Mouse (Mus musculus): Measurements from ENCODE around the gene Atad2b. TPM values are rescaled to one million over a fixed set of nuclear protein-coding genes. Genes with fewer than 3 reads are reported as not detected.
A peak's percentile ranks its signal among the peaks of the same experiment; 100 is the strongest.
"Not testable (repeated sequence)": the region's sequence is repeated elsewhere in the genome, so short reads cannot be mapped to it uniquely, and the experiment has no call there.

Atad2b gene
- total and polyA plus RNA-seq, 3 experiments, result 28.5 to 123 (median 54.5) TPM

GRCm38 (mm10) chr12:4906951-4907906, 9.9 kb upstream of the Atad2b start, which contains the start of gene Ubxn2a:
Gene Ubxn2a (minus strand): TSS chr12:4907705.
- no peaks in the 10 kb centered on the region for H3K27me3 ChIP-seq (ENCODE audit: insufficient read depth, low read length)
- peak; percentile 40; the same call in 1 of the 2 replicates for ATAC-seq (ENCODE audit: extremely low read depth, insufficient number of reproducible peaks, low FRiP score, poor library complexity, severe bottlenecking)
- DNase-seq (ENCODE audit: low spot score), result peak; percentile 67
- no peak for TF ChIP-seq GATA2 (IDR thresholded peaks at IDR 0.05; ENCODE audit: borderline replicate concordance, low read depth, low read length)
- TF ChIP-seq CTCF (IDR thresholded peaks at IDR 0.05; ENCODE audit: low read depth, low read length), result no peak
- TF ChIP-seq TAL1 (conservative IDR thresholded peaks at IDR 0.05; ENCODE audit: low read depth, low read length), result no peak
- no peak for TF ChIP-seq GATA1 (IDR thresholded peaks at IDR 0.05; ENCODE audit: borderline replicate concordance, low read length)
- no peak for TF ChIP-seq POLR2AphosphoS5 (IDR thresholded peaks at IDR 0.05; ENCODE audit: insufficient replicate concordance, low read depth, low read length)
- no peaks in the 10 kb centered on the region for H3K9me3 ChIP-seq (replicated peaks)
- peaks cover 29% of the 10 kb centered on the region for H3K36me3 ChIP-seq (replicated peaks)
- peaks cover 29% of the 10 kb centered on the region for H3K4me1 ChIP-seq (ENCODE audit: insufficient read depth, low read depth, low read length)
- H3K4me3 ChIP-seq (ENCODE audit: low read depth, low read length), result peak within 1 kb of the TSS; percentile 86

DNA sequence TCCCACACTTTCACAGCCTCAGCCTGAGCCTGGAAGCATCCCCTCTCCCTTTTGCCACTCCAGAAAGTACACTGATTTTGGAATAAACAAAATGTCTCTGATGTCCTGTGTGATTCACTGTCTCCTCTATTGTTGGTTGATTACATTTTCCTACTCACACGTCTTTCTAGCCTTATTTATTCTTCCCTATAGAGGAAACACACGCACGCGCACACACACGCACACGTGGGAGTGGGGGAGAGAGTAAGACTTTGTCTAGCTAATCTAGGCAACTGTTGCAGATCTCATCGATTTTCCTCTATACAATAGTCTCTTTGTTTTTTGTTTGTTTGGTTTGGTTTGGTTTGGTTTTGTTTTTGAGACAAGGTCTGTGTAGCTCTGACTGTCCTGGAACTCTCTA, 8.8 kb upstream of the Atad2b start:
- DNase-seq (ENCODE audit: low spot score), result no peak
- Histone ChIP-seq H3K9me3 (replicated peaks) (no peaks in the 10 kb centered on the region), H3K36me3 (replicated peaks) (peaks cover 18% of the 10 kb centered on the region), H3K4me3 (ENCODE audit: low read depth, low read length) (peak overlapping the region; percentile 86), H3K4me1 (ENCODE audit: insufficient read depth, low read depth, low read length) (peaks cover 25% of the 10 kb centered on the region), H3K27me3 (ENCODE audit: insufficient read depth, low read length) (no peaks in the 10 kb centered on the region)
- no peak for ATAC-seq (ENCODE audit: extremely low read depth, insufficient number of reproducible peaks, low FRiP score, poor library complexity, severe bottlenecking)
- TF ChIP-seq GATA1 (IDR thresholded peaks at IDR 0.05; ENCODE audit: borderline replicate concordance, low read length), result no peak

GRCm38 (mm10) chr12:4910496-4910895, 6.7 kb upstream of the Atad2b start:
- ATAC-seq (ENCODE audit: extremely low read depth, insufficient number of reproducible peaks, low FRiP score, poor library complexity, severe bottlenecking); H3K4me3 ChIP-seq (ENCODE audit: low read depth, low read length); H3K27me3 ChIP-seq (ENCODE audit: insufficient read depth, low read length); H3K9me3 ChIP-seq (replicated peaks); DNase-seq (ENCODE audit: low spot score); H3K36me3 ChIP-seq (replicated peaks): not testable (repeated sequence)
- peaks cover 17% of the 10 kb centered on the region for H3K4me1 ChIP-seq (ENCODE audit: insufficient read depth, low read depth, low read length)

GRCm38 (mm10) chr12:4911716-4912115, 5.4 kb upstream of the Atad2b start:
- no peaks in the 10 kb centered on the region for H3K36me3 ChIP-seq (replicated peaks)
- no peak overlapping the region for H3K4me3 ChIP-seq (ENCODE audit: low read depth, low read length)
- no peaks in the 10 kb centered on the region for H3K9me3 ChIP-seq (replicated peaks)
- DNase-seq (ENCODE audit: low spot score) (no peak), ATAC-seq (ENCODE audit: extremely low read depth, insufficient number of reproducible peaks, low FRiP score, poor library complexity, severe bottlenecking) (no peak)
- TF ChIP-seq GATA2 (IDR thresholded peaks at IDR 0.05; ENCODE audit: borderline replicate concordance, low read depth, low read length) (no peak), GATA1 (IDR thresholded peaks at IDR 0.05; ENCODE audit: borderline replicate concordance, low read length) (no peak), POLR2AphosphoS5 (IDR thresholded peaks at IDR 0.05; ENCODE audit: insufficient replicate concordance, low read depth, low read length) (no peak), TAL1 (conservative IDR thresholded peaks at IDR 0.05; ENCODE audit: low read depth, low read length) (no peak), CTCF (IDR thresholded peaks at IDR 0.05; ENCODE audit: low read depth, low read length) (no peak)
- no peaks in the 10 kb centered on the region for H3K27me3 ChIP-seq (ENCODE audit: insufficient read depth, low read length)
- H3K4me1 ChIP-seq (ENCODE audit: insufficient read depth, low read depth, low read length), result peaks cover 12% of the 10 kb centered on the region

DNA sequence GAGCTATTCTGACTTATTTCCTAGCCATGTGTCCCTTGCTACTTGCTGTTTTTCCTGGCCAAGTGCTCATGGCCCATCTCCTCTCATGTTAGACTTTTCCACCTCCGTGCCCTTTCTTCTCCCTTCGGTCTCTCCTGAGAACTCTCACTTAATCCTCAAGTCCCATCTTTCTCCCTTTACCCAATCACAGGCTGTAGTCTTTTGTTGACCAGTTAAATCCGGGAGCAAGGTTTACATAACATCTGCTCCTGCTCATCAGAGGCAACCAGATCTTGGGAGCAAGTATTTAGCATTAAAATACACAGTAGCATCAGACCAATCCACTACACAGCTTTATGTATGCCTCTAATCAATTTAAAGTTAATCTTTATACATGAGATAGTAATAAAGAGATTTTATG, 2.7 kb upstream of the Atad2b start:
- no peaks in the 10 kb centered on the region for H3K36me3 ChIP-seq (replicated peaks)
- no peaks in the 10 kb centered on the region for H3K27me3 ChIP-seq (ENCODE audit: insufficient read depth, low read length)
- H3K4me1 ChIP-seq (ENCODE audit: insufficient read depth, low read depth, low read length), result peaks cover 10% of the 10 kb centered on the region
- ATAC-seq (ENCODE audit: extremely low read depth, insufficient number of reproducible peaks, low FRiP score, poor library complexity, severe bottlenecking), result no peak
- no peak overlapping the region for H3K4me3 ChIP-seq (ENCODE audit: low read depth, low read length)
- no peak for TF ChIP-seq POLR2AphosphoS5 (IDR thresholded peaks at IDR 0.05; ENCODE audit: insufficient replicate concordance, low read depth, low read length)
- TF ChIP-seq CTCF (IDR thresholded peaks at IDR 0.05; ENCODE audit: low read depth, low read length), result no peak
- TF ChIP-seq GATA1 (IDR thresholded peaks at IDR 0.05; ENCODE audit: borderline replicate concordance, low read length), result no peak
- TF ChIP-seq TAL1 (conservative IDR thresholded peaks at IDR 0.05; ENCODE audit: low read depth, low read length), result no peak
- TF ChIP-seq GATA2 (IDR thresholded peaks at IDR 0.05; ENCODE audit: borderline replicate concordance, low read depth, low read length), result no peak
- DNase-seq (ENCODE audit: low spot score), result no peak
- H3K9me3 ChIP-seq (replicated peaks), result no peaks in the 10 kb centered on the region

GRCm38 (mm10) chr12:4914944-4915343, 2.2 kb upstream of the Atad2b start:
- Histone ChIP-seq H3K4me1 (ENCODE audit: insufficient read depth, low read depth, low read length) (peaks cover 13% of the 10 kb centered on the region), H3K9me3 (replicated peaks) (no peaks in the 10 kb centered on the region), H3K27me3 (ENCODE audit: insufficient read depth, low read length) (no peaks in the 10 kb centered on the region), H3K36me3 (replicated peaks) (no peaks in the 10 kb centered on the region), H3K4me3 (ENCODE audit: low read depth, low read length) (no peak overlapping the region)
- no peak for ATAC-seq (ENCODE audit: extremely low read depth, insufficient number of reproducible peaks, low FRiP score, poor library complexity, severe bottlenecking)
- TF ChIP-seq TAL1 (conservative IDR thresholded peaks at IDR 0.05; ENCODE audit: low read depth, low read length) (no peak), POLR2AphosphoS5 (IDR thresholded peaks at IDR 0.05; ENCODE audit: insufficient replicate concordance, low read depth, low read length) (no peak), GATA1 (IDR thresholded peaks at IDR 0.05; ENCODE audit: borderline replicate concordance, low read length) (no peak), CTCF (IDR thresholded peaks at IDR 0.05; ENCODE audit: low read depth, low read length) (no peak), GATA2 (IDR thresholded peaks at IDR 0.05; ENCODE audit: borderline replicate concordance, low read depth, low read length) (no peak)
- DNase-seq (ENCODE audit: low spot score), result no peak

All from G1E (cell line).